Mouse (Mus musculus): ENCODE data around the gene Lect2.

Gene Lect2

GRCm38 (mm10) chr13:56506871-56507496 is 41.3 kb downstream of the Lect2 start:
- DNase-seq (ENCODE audit: extremely low spot score), result no peak

DNA sequence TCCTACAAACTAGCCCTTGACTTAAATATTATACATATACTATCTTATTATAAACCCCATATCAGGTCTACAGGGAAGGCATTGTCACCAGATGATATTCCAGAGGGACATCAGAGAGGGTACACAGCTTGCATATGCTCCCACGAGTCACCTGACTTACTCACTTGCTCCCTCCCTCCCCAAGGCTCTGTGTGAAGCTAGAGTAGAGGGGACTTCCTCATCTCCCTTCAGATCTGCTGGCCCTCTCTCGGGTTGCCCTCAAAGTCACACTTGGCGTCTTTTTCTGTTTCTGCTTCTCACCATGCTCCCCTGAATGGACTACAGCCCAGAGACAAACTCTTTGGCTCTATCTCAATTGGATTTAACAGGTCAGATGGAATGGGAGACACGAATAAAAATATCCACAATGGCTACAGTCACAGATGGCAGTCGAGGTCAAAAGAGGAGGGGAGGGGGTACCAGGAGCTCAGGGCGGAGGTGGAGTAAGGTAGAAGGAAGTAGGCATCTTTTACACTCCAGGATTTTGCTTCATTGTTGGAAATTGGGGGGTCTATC is 46.4 kb downstream of the Lect2 start:
- DNase-seq (ENCODE audit: extremely low spot score), result no peak

DNA sequence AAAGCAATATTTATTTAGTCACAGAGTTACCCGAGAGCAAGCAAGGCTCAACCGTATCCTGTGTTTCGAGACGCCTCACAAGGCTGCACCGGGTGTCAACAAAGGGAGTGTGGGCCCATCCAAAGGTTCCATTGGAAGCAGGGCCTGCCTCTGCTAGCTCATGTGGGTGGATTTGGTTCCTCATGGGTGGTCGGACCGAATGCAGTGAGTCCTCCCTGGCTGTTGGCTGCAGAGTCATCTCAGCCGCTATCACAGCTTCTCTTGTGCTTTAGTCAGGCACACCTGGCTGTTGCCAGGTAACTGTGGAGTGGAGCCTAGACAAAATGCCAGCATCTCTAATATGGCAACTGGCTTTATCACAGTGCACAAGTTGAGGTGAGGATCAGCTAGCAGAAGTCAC is 47.7 kb downstream of the Lect2 start:
- no peak for DNase-seq (ENCODE audit: extremely low spot score)

DNA sequence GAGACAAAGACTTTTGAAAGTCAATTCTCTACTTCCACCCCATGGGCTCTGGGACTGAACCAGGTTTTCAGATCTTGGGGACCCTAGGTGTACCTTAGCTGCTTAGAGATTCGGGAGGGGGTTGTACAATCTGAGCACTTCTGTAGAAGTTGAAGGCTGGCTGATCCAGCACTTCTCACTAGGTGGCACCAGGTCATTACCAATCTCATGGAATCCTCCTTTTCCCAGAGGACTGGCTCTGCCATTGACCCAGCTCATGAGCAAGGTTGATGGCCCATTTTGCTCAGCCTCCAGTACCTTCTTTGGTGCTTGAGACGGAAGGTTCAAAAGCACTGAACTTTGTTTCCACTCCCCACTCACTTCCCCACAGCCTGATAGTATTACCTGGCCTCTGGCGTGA is 48.2 kb downstream of the Lect2 start:
- no peak for DNase-seq (ENCODE audit: extremely low spot score)

DNA sequence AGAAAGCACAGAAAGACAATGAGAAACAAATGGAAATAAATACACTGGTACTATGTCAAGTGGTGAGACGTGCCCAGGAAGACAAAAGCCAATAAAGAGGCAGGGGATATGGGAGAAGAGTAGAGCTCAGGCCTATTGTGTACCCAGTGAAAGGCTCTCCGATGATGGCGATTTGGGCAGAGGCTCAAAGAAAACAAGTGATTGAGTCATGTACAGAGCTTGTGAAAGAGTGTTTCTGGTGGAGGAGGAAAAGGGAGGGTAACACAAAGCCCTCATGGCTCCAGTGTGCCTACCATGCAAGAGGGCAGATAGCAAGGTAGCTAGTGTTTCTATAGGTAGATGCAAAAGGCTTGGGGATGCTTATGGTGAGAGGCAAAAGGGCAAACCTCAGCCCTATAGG is 53.9 kb downstream of the Lect2 start:
- DNase-seq (ENCODE audit: extremely low spot score), result no peak

Measured in embryo, embryonic 9.5 days (tissue).